Mouse (Mus musculus) effector memory CD4-positive, alpha-beta T cell, adult 5 months (primary cell): ENCODE measurements around the gene Olfr1475. TPM values are rescaled to one million over a fixed set of nuclear protein-coding genes. Genes with fewer than 3 reads are reported as not detected.

Source experiments
- polyA plus RNA-seq: library from polyadenylated mRNA; unstranded; fragments of 100-300 nt; shearing (Covaris generic); gene quantifications from one replicate; pipeline ENCODE4 v1.2.1, GENCODE M21; 2017

Gene Olfr1475
- not detected for polyA plus RNA-seq

GRCm38 (mm10) chr19:13480096-13480495 is at the start of gene Olfr1475:
Gene Olfr1475, minus strand, starts transcription at chr19:13480196.

GRCm38 (mm10) chr19:13527613-13528012 is 47.6 kb upstream of the Olfr1475 start, which contains the start of gene Olfr1480:
Gene Olfr1480, plus strand, starts transcription at chr19:13527913.

GRCm38 (mm10) chr19:13500246-13500645 is 20.2 kb upstream of the Olfr1475 start, which contains the start of gene Olfr1477:
Gene Olfr1477, plus strand, starts transcription at chr19:13500546.

GRCm38 (mm10) chr19:13469265-13469664 is 10.7 kb downstream of the Olfr1475 start, which contains the start of gene Olfr1474:
Gene Olfr1474, plus strand, starts transcription at chr19:13469565.

GRCm38 (mm10) chr19:13455986-13456385 is 24.0 kb downstream of the Olfr1475 start, which contains the start of gene Olfr1472:
Gene Olfr1472, minus strand, starts transcription at chr19:13456086.

GRCm38 (mm10) chr19:13443109-13443508 is 36.9 kb downstream of the Olfr1475 start, which contains the start of gene Olfr1471:
Gene Olfr1471, plus strand, starts transcription at chr19:13443409.

Other genes with a start within 250 kb of the Olfr1475 start
- gene Olfr1463, start 248.9 kb downstream of the Olfr1475 start, polyA plus RNA-seq = not detected
- not detected for gene Olfr1465, start 164.7 kb downstream of the Olfr1475 start, polyA plus RNA-seq
- not detected for gene Olfr1466, start 141.3 kb downstream of the Olfr1475 start, polyA plus RNA-seq
- gene Olfr1467, start 118.0 kb downstream of the Olfr1475 start, polyA plus RNA-seq = 0.14 TPM
- gene Olfr1469, start 72.3 kb downstream of the Olfr1475 start, polyA plus RNA-seq = 0.26 TPM
- not detected for gene Olfr1471, start 36.8 kb downstream of the Olfr1475 start, polyA plus RNA-seq
- gene Olfr1472, start 24.1 kb downstream of the Olfr1475 start, polyA plus RNA-seq = 0.27 TPM
- not detected for gene Olfr1474, start 10.6 kb downstream of the Olfr1475 start, polyA plus RNA-seq
- not detected for gene Olfr1477, start 20.4 kb upstream of the Olfr1475 start, polyA plus RNA-seq
- not detected for gene Olfr1480, start 47.7 kb upstream of the Olfr1475 start, polyA plus RNA-seq
- not detected for gene Olfr1484, start 103.3 kb upstream of the Olfr1475 start, polyA plus RNA-seq
- not detected for gene Olfr1487, start 137.2 kb upstream of the Olfr1475 start, polyA plus RNA-seq
- not detected for gene Olfr1489, start 151.4 kb upstream of the Olfr1475 start, polyA plus RNA-seq
- gene Olfr1490, start 170.9 kb upstream of the Olfr1475 start, polyA plus RNA-seq = not detected
- gene Olfr1491, start 217.1 kb upstream of the Olfr1475 start, polyA plus RNA-seq = not detected
- gene Olfr1493-ps1, start 243.1 kb upstream of the Olfr1475 start, polyA plus RNA-seq = not detected